Mouse (Mus musculus) spleen, postnatal 4 days (tissue): ENCODE measurements around the gene Sptb.

Source experiments
- DNase-seq, 2 experiments: peaks; one replicate each; pipeline ENCODE4 v3.0.0; 2022; ENCODE audit warnings: low spot score in 2 of 2

Sptb gene

GRCm38 (mm10) chr12:76545786-76546370 is 164.5 kb downstream of the Sptb start:
- DNase-seq = no peak

GRCm38 (mm10) chr12:76541879-76542278 is 168.5 kb downstream of the Sptb start:
- no peak for DNase-seq

- no peak for DNase-seq
Observed at GRCm38 (mm10) chr12:76541475-76541874, 168.9 kb downstream of the Sptb start.

GRCm38 (mm10) chr12:76540701-76541221 is 169.6 kb downstream of the Sptb start:
- no peak for DNase-seq

GRCm38 (mm10) chr12:76540169-76540568 is 170.2 kb downstream of the Sptb start:
- no peak for DNase-seq

- peak; percentile 71 to 81 for DNase-seq
Observed at GRCm38 (mm10) chr12:76537434-76537833, 172.9 kb downstream of the Sptb start.

GRCm38 (mm10) chr12:76536591-76537153 is 173.7 kb downstream of the Sptb start:
- no peak for DNase-seq

- no peak for DNase-seq
Observed at GRCm38 (mm10) chr12:76535471-76535900, 174.9 kb downstream of the Sptb start.

GRCm38 (mm10) chr12:76534641-76535283 is 175.6 kb downstream of the Sptb start:
- no peak for DNase-seq

- no peak for DNase-seq
Observed at GRCm38 (mm10) chr12:76534233-76534632, 176.1 kb downstream of the Sptb start.

GRCm38 (mm10) chr12:76533377-76534222 is 176.7 kb downstream of the Sptb start:
- DNase-seq = peak; percentile 61 to 79

- DNase-seq = no peak
Observed at GRCm38 (mm10) chr12:76532926-76533376, 177.4 kb downstream of the Sptb start.

- no peak for DNase-seq
Observed at GRCm38 (mm10) chr12:76531986-76532925, 178.1 kb downstream of the Sptb start.

GRCm38 (mm10) chr12:76530580-76531139 is 179.7 kb downstream of the Sptb start, which contains the start of gene Plekhg3:
Gene Plekhg3, plus strand, starts transcription at chr12:76530891.
- DNase-seq = no peak
